Mouse (Mus musculus) midbrain, postnatal 0 days (tissue): ENCODE measurements around the gene Cdh18. TPM values are rescaled to one million over a fixed set of nuclear protein-coding genes. Genes with fewer than 3 reads are reported as not detected.
A peak's percentile ranks its signal among the peaks of the same experiment; 100 is the strongest.

ENCODE experiments used
- ATAC-seq: fragments of 200-750 bp; cut with Nextera tagmentation; 2 replicates; pipeline ENCODE4 v1.8.0; 2017; ENCODE audit warnings: moderate number of reproducible peaks, mild to moderate bottlenecking, moderate TSS enrichment, moderate library complexity; ENCODE audit not compliant: low FRiP score
- DNase-seq: peaks from one replicate; pipeline ENCODE4 v3.0.0-alpha.2; 2015; ENCODE audit warnings: low spot score
- H3K27ac ChIP-seq: fragments of 300-500 bp; sonication (generic); 2 replicates; pipeline ENCODE4 v1.5.1; 2014; ENCODE audit warnings: low read depth, mild to moderate bottlenecking, low read length, mixed read lengths
- H3K27me3 ChIP-seq: fragments of 300-500 bp; sonication (generic); 2 replicates; pipeline ENCODE4 v1.6.1; 2014; ENCODE audit warnings: low read length, control low read depth, mixed read lengths; ENCODE audit not compliant: insufficient read depth
- H3K36me3 ChIP-seq: fragments of 300-500 bp; sonication (generic); 2 replicates; pipeline ENCODE4 v1.6.1; 2014; ENCODE audit warnings: low read length, control low read depth, mixed read lengths; ENCODE audit not compliant: insufficient read depth
- H3K4me1 ChIP-seq: fragments of 300-500 bp; sonication (generic); 2 replicates; pipeline ENCODE4 v1.6.1; 2014; ENCODE audit warnings: mild to moderate bottlenecking, control low read depth, antibody characterized with exemption, low read length, mixed read lengths; ENCODE audit not compliant: insufficient read depth
- H3K4me2 ChIP-seq: fragments of 300-500 bp; sonication (generic); 2 replicates; pipeline ENCODE4 v1.6.1; 2014; ENCODE audit warnings: low read depth, mild to moderate bottlenecking, low read length, mixed read lengths; ENCODE audit not compliant: poor library complexity, severe bottlenecking
- H3K4me3 ChIP-seq: fragments of 300-500 bp; sonication (generic); 2 replicates; pipeline ENCODE4 v1.5.1; 2014; ENCODE audit warnings: low read depth, mild to moderate bottlenecking, low read length, moderate library complexity
- H3K9ac ChIP-seq: fragments of 300-500 bp; sonication (generic); replicated peaks from 2 replicates; pipeline ENCODE4 v1.6.1; 2014; ENCODE audit warnings: mild to moderate bottlenecking, low read length, moderate library complexity, mixed read lengths; ENCODE audit not compliant: poor library complexity, severe bottlenecking
- H3K9me3 ChIP-seq: fragments of 300-500 bp; sonication (generic); 2 replicates; pipeline ENCODE4 v1.6.1; 2016; ENCODE audit warnings: low read length, control low read depth
- CTCF ChIP-seq: IDR thresholded peaks from 2 replicates; pipeline ENCODE4 v1.5.1; 2016; ENCODE audit warnings: antibody characterized with exemption, mild to moderate bottlenecking
- WGBS: fragments of 180-500 bp; shearing (Covaris S2); extraction: QIAGEN DNeasy Blood & Tissue Kit; methylation state at CpG from one replicate; pipeline ENCODE4 v1.1.7; 2014; 5-methylcytosine and 5-hydroxymethylcytosine counted together
- polyA plus RNA-seq: library from polyadenylated mRNA; unstranded; fragments of >200 nt; fragmentation: Nextera tagmentation; extraction: Ambion mirVana; gene quantifications from 2 replicates; pipeline ENCODE4 v1.2.1, GENCODE M21; 2015
- total RNA-seq: library from RNA; depleted of rRNA; stranded (reverse); fragments of >200 nt; gene quantifications from 2 replicates; pipeline ENCODE4 v1.2.3, GENCODE M21; 2014

Gene Cdh18
- total and polyA plus RNA-seq, 2 experiments from 2014 or later, result 11.6 to 52.8 TPM

DNA sequence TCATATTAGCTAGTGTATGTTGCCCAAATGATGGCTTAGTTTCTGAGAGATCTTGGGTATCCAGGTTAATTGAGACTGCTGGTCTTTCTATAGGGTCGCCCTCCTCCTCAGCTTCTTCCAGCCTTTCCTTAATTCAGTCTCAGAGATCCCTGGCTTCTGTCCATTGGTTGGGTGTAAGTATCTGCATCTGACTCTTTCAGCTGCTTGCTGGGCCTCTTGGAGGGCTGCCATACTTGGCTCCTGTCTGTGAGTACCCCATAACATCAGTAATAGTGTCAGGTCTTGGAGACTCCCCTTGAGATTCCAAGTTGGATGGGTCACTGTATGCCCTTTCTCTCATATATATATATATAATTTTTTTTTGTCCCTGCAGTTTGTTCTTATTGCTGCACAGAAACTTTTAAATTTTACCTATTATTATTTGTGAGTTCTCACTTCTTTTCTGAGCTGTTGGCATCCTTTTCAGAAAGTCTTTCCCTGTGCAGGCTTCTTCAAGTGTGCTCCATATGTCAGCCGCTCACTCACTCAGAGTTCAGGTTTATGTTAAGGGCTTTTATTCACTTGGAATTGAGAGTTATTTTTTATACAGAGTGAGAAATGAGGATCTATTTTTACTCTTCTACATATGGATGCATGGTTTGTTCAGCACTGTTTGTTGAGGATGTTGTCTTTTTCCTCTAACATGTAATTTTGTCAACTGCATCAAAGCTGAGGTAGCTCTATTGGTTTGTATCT lies 829.4 kb downstream of the Cdh18 start:
- H3K9me3 ChIP-seq, result no peaks in the 10 kb centered on the region
- H3K9ac ChIP-seq, result no peak overlapping the region
- no peaks in the 10 kb centered on the region for H3K4me1 ChIP-seq
- H3K27me3 ChIP-seq, result no peaks in the 10 kb centered on the region
- no peak overlapping the region for H3K4me3 ChIP-seq
- no peak overlapping the region for H3K4me2 ChIP-seq
- ATAC-seq (no peak), DNase-seq (no peak)
- no peak overlapping the region for H3K27ac ChIP-seq
- no peaks in the 10 kb centered on the region for H3K36me3 ChIP-seq
- WGBS, result 95% methylated on average over 2 of the region's 2 CpGs
- TF ChIP-seq CTCF, result no peak

DNA sequence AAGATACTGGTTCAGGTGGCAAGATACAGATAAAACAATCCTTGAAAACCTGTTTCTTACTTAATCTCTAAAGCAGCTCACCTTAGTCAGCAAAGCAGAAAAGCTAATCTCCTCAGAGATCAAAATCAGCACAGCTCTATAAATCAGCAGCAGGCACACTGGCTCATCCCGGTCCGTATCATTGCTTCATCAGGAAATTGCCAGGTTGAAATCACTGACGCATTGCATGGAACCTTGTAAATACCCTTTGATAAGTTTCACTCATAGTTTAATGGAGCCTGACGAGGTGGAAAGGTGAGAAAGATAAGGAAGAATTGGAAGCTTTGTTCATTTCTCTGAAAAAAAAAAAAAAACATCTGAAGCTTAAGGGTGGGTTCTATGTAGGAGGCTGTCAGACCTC lies 837.0 kb downstream of the Cdh18 start:
- Histone ChIP-seq H3K9me3 (no peaks in the 10 kb centered on the region), H3K27ac (no peak overlapping the region), H3K27me3 (no peaks in the 10 kb centered on the region), H3K4me3 (no peak overlapping the region), H3K36me3 (no peaks in the 10 kb centered on the region), H3K4me2 (no peak overlapping the region), H3K4me1 (no peaks in the 10 kb centered on the region), H3K9ac (no peak overlapping the region)
- WGBS, result 53% methylated on average over 4 of the region's 4 CpGs
- no peak for TF ChIP-seq CTCF
- DNase-seq, result peak; percentile 38
- no peak for ATAC-seq

DNA sequence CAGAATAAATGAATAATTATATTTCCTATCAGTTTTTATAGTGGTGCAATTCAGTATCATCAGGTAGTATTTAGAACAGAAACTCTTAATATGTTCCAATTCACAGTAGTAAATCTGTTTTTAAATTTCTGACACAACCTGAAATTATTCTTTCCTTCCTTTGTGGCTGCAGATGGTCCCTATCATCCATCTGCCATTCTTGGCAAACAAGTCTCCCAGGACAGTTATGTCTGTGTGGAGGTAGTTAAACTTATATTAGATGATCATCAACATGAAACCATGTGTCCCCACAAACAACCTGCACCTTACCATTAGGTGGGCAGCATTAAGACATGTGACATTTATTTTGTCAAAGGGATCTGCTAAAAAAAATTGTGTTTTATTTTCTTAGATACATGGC lies 847.8 kb downstream of the Cdh18 start:
- ATAC-seq, result no peak
- DNase-seq, result peak; percentile 16

DNA sequence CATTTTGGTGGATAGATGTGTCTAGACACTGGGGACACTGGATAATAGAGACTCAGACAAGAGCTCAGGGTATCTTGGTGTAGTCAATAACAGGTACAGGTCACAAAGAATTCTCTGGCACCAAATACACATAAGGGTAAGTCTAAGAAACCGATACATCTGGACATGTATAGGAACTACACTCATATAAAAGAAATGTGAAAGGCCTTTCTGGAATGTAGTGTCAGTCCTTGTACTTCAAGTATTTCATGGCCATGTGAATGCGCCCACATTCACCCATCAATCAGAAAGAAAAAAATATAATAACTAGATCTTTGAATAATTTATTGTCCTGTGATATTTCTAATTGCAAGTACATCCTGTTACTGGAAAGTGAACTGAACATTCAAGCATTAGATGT lies 855.0 kb downstream of the Cdh18 start:
- no peak for TF ChIP-seq CTCF
- Histone ChIP-seq H3K4me3 (no peak overlapping the region), H3K9ac (no peak overlapping the region), H3K4me2 (no peak overlapping the region), H3K4me1 (no peaks in the 10 kb centered on the region), H3K36me3 (no peaks in the 10 kb centered on the region), H3K27ac (no peak overlapping the region), H3K27me3 (no peaks in the 10 kb centered on the region), H3K9me3 (no peaks in the 10 kb centered on the region)
- DNase-seq (no peak), ATAC-seq (no peak)
- 88% methylated on average over 2 of the region's 2 CpGs for WGBS

More for the DNA sequence above, 847.8 kb downstream of the Cdh18 start:
- H3K36me3 ChIP-seq, result no peaks in the 10 kb centered on the region
- no peak overlapping the region for H3K4me2 ChIP-seq
- H3K4me1 ChIP-seq, result no peaks in the 10 kb centered on the region
- no peaks in the 10 kb centered on the region for H3K27me3 ChIP-seq
- H3K9ac ChIP-seq, result no peak overlapping the region
- TF ChIP-seq CTCF, result no peak
- no peak overlapping the region for H3K27ac ChIP-seq
- no peaks in the 10 kb centered on the region for H3K9me3 ChIP-seq
- H3K4me3 ChIP-seq, result no peak overlapping the region

DNA sequence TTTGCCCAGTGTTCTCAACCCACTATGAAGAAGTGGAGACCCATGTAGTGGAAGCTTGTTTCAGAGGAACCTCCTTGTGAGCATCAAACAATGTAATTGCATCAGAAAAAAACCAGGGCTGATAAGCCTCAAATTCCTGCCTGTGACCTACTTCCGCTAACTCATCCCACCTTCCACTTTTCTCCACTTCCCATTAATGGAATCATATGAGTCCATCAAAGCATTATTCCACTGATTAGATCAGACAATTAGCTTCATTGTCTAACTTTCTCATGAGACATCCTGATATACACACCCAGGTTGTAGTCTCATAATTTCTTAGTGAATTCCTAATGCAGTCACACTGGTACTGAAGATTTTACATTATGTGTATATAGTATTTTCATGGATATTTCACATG lies 859.4 kb downstream of the Cdh18 start:
- Histone ChIP-seq H3K27me3 (no peaks in the 10 kb centered on the region), H3K36me3 (no peaks in the 10 kb centered on the region), H3K4me2 (no peak overlapping the region), H3K9me3 (no peaks in the 10 kb centered on the region), H3K9ac (no peak overlapping the region), H3K27ac (no peak overlapping the region), H3K4me1 (no peaks in the 10 kb centered on the region), H3K4me3 (no peak overlapping the region)
- TF ChIP-seq CTCF, result no peak
- ATAC-seq (no peak), DNase-seq (no peak)
- 91% methylated on average over 1 of the region's 1 CpGs for WGBS

DNA sequence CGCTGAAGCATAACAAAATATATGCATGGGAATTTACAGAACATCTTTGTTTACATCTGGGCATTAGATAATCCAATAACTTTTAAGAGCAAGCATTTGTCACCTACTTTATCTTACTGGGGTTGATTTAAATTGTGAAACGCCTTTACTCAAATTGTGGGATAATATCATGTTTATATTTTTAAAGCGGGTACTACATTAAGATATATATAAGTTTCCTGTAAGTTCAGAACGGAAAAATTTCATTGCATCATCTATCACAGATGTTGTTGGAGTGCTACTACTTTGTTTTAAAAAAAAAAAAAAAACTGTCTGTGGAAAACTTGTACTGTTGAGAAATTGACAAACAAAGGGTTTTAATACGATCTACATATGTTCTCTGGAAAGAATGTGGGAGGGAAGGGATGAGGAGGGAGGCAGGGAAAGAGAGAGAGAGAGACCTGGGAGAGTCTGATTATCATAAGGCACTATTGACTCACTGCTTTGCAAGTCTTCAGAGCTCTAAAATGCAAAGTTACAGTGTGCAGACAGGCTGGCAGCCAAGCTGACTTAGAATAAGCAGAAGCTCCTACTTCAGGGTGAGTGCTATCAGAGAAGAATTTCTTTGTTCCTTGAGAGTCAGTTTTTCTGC lies 867.7 kb downstream of the Cdh18 start:
- no peak for TF ChIP-seq CTCF
- 73% methylated on average over 5 of the region's 5 CpGs for WGBS

More for the DNA sequence above, 867.7 kb downstream of the Cdh18 start:
- H3K9me3 ChIP-seq, result no peaks in the 10 kb centered on the region
- no peaks in the 10 kb centered on the region for H3K36me3 ChIP-seq
- H3K4me1 ChIP-seq, result no peaks in the 10 kb centered on the region
- no peak for DNase-seq
- no peaks in the 10 kb centered on the region for H3K27me3 ChIP-seq
- H3K27ac ChIP-seq, result no peak overlapping the region
- H3K4me3 ChIP-seq, result no peak overlapping the region
- no peak overlapping the region for H3K4me2 ChIP-seq
- no peak for ATAC-seq
- H3K9ac ChIP-seq, result no peak overlapping the region
